Mouse (Mus musculus): ENCODE results near the gene Grwd1.

GRCm38 (mm10) chr7:45790721-45791120, 40.0 kb downstream of the Grwd1 start:
- TF ChIP-seq CTCF (IDR thresholded peaks at IDR 0.05; ENCODE audit: low read depth): no peak
- no peak for TF ChIP-seq EP300 (IDR thresholded peaks at IDR 0.05; ENCODE audit: low read depth)

Data from liver, postnatal 0 days (tissue).